Mouse (Mus musculus) neutrophil, adult 5-6 weeks (primary cell): ENCODE measurements around the gene Thumpd2. TPM values are rescaled to one million over a fixed set of nuclear protein-coding genes. Genes with fewer than 3 reads are reported as not detected.

Experiments
- ATAC-seq: fragments of 151-379, 151-347 bp; 2 replicates; pipeline ENCODE4 v1.8.0; 2017; ENCODE audit warnings: mild to moderate bottlenecking, moderate TSS enrichment; ENCODE audit not compliant: insufficient number of reproducible peaks, poor library complexity, low FRiP score, severe bottlenecking; ENCODE audit errors: extremely low read depth
- total RNA-seq: library from RNA; stranded (forward); fragments of 200-1000 nt; gene quantifications from 2 replicates; pipeline ENCODE4 v1.2.3, GENCODE M21; 2017

Gene Thumpd2
- total RNA-seq, 1 experiment from 2014 or later: 8.1 TPM

- ATAC-seq: no peak
Measured at GRCm38 (mm10) chr17:80982412-80982787, 82.5 kb downstream of the Thumpd2 start.

- ATAC-seq: no peak
Measured at GRCm38 (mm10) chr17:80981721-80982411, 83.0 kb downstream of the Thumpd2 start.

- ATAC-seq: no peak
Measured at GRCm38 (mm10) chr17:80980096-80980495, 84.8 kb downstream of the Thumpd2 start.

GRCm38 (mm10) chr17:80977245-80977644 lies 87.6 kb downstream of the Thumpd2 start:
- ATAC-seq: no peak

Other genes with a start within 250 kb of the Thumpd2 start
- gene Tmem178, start 120.5 kb downstream of the Thumpd2 start, total RNA-seq: not detected in 2 replicates